Mouse (Mus musculus) heart, embryonic 15.5 days (tissue): ENCODE results near the gene Cdh4. TPM values are rescaled to one million over a fixed set of nuclear protein-coding genes. Genes with fewer than 3 reads are reported as not detected.

ENCODE experiments used
- ATAC-seq: fragments of 200-750 bp; cut with Nextera tagmentation; replicated peaks from 2 replicates; pipeline ENCODE4 v1.8.0; 2017; ENCODE audit warnings: low read depth, moderate TSS enrichment; ENCODE audit not compliant: insufficient number of reproducible peaks, insufficient read depth, low FRiP score
- H3K27ac ChIP-seq: fragments of 300-500 bp; sonication (generic); 2 replicates; pipeline ENCODE4 v1.5.1; 2015; ENCODE audit warnings: mild to moderate bottlenecking, inconsistent platforms
- H3K27me3 ChIP-seq: fragments of 300-500 bp; sonication (generic); 2 replicates; pipeline ENCODE4 v1.6.1; 2015; ENCODE audit warnings: inconsistent platforms
- H3K36me3 ChIP-seq: fragments of 300-500 bp; sonication (generic); 2 replicates; pipeline ENCODE4 v1.6.1; 2015; ENCODE audit warnings: mild to moderate bottlenecking, inconsistent platforms
- H3K4me1 ChIP-seq: fragments of 300-500 bp; sonication (generic); replicated peaks from 2 replicates; pipeline ENCODE4 v1.6.1; 2015; ENCODE audit warnings: inconsistent platforms
- H3K4me2 ChIP-seq: fragments of 300-500 bp; sonication (generic); 2 replicates; pipeline ENCODE4 v1.6.1; 2015; ENCODE audit warnings: inconsistent platforms, mild to moderate bottlenecking, moderate library complexity
- H3K4me3 ChIP-seq: fragments of 300-500 bp; sonication (generic); 2 replicates; pipeline ENCODE4 v1.5.1; 2015; ENCODE audit warnings: mild to moderate bottlenecking, inconsistent platforms
- H3K9ac ChIP-seq: fragments of 300-500 bp; sonication (generic); 2 replicates; pipeline ENCODE4 v1.6.1; 2015; ENCODE audit warnings: mild to moderate bottlenecking, inconsistent platforms
- H3K9me3 ChIP-seq: fragments of 300-500 bp; sonication (generic); replicated peaks from 2 replicates; pipeline ENCODE4 v1.6.1; 2016; ENCODE audit warnings: inconsistent platforms
- WGBS: fragments of 180-500 bp; shearing (Covaris S2); methylation state at CpG from one replicate; pipeline ENCODE4 v1.1.7; 2015; ENCODE audit warnings: mixed read lengths; 5-methylcytosine and 5-hydroxymethylcytosine counted together
- polyA plus RNA-seq: library from polyadenylated mRNA; unstranded; fragments of >200 nt; fragmentation: Nextera tagmentation; extraction: Ambion mirVana; gene quantifications from 2 replicates; pipeline ENCODE4 v1.2.1, GENCODE M21; 2015

The Cdh4 gene
- polyA plus RNA-seq, 1 experiment from 2014 or later, result 1.4 TPM

DNA sequence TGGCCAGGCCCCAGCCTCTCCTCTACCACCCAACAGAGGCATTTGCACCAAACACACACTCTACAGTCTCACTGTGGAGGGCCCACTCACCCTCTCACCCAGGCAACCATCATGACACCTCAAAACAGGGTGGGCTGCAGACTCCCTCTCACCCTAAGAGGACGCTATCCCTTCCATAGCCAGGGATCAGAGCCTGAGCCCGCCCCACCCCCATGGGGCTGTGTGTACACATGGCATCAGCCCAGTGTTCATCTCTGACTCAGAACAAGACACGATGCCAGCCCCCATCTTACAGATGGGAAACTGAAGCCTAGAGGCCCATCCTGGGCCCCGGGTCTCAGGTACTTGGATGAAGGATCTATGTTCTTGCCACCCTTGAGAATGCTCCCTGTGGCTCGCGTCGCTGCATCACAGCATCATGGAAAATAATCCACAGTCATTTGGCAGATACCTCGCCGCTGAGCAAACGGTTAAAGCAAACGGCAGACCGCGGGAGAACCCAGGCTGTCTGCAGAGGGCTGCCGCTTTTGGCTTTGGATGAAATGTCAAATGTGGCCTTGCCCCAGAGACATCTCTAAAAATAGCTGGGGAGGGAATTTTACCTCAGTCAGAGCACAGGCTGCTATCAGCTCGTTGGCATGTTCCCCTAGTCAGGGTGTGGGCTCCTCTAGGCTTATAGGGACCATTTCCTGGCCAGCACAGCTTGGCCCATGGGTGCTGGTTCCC lies 198.5 kb downstream of the Cdh4 start:
- Histone ChIP-seq H3K4me1 (peaks cover 14% of the 10 kb centered on the region), H3K4me3 (no peak overlapping the region), H3K4me2 (0 out of 2 replicates have a peak overlapping the region, but pooled peaks have one; percentile 7), H3K9me3 (0 out of 2 replicates have a peak, but pooled peaks cover 4% of the 10 kb centered on the region), H3K36me3 (no peaks in the 10 kb centered on the region), H3K27ac (peak overlapping the region; percentile 69), H3K27me3 (no peaks in the 10 kb centered on the region), H3K9ac (no peak overlapping the region)
- ATAC-seq, result peak; percentile 54; the same call in 1 of the 2 replicates
- WGBS, result 49% methylated on average over 15 of the region's 15 CpGs

DNA sequence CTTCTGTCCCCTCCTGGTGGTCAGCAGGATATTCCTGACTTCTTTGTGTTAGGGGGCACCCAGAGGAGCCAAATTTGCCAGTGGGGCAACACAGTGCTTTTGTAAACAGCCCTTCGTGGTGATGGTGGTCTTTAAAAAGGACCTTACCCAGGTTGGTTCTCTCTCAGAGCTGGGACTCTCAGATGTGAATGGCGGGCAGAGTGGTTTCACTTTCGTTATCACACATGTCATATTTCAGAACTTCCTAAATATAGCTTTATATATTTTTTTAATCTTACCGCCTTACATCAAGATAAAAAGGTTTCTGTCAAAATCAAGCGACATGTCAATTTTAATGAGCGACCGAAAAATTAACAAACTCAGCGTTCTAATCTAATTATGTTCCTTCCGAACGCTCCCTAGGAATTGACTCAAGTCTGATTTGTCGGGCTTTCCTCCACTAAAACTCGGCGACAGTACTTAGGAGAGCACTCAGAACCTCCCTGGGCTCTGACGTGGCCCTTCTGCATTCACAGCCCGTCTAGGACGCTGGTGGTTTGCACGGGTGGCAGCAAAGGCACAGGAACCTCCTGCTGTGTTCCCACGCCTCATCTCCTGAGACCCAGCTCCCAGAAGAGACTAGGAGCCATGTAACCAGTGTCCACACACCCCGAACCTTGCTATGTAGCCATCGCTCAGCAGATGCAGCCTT lies 206.5 kb downstream of the Cdh4 start:
- Histone ChIP-seq H3K9me3 (0 out of 2 replicates have a peak, but pooled peaks cover 4% of the 10 kb centered on the region), H3K9ac (no peak overlapping the region), H3K36me3 (no peaks in the 10 kb centered on the region), H3K4me2 (no peak overlapping the region), H3K4me3 (no peak overlapping the region), H3K27ac (no peak overlapping the region), H3K27me3 (no peaks in the 10 kb centered on the region), H3K4me1 (peaks cover 4% of the 10 kb centered on the region)
- WGBS, result 79% methylated on average over 20 of the region's 20 CpGs
- ATAC-seq, result no peak

DNA sequence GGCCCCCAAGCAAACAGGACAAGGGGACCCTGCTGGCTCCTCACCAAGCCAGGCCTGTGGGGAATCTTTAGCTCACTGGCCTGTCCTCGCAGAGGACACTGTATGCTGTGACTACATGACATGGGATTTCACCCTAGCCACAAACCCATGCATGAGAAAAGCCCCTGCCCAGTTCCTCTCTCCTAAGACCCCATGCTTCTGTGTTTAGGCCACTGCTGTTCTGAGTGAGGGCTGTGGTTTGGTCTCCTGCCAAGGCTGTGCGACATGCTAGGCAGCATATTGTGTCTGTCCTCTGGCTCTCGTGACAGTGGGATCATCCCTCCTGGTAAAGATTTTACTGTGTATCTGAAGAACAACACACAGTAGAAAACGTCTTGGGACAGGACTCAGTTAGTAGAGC lies 207.1 kb downstream of the Cdh4 start:
- no peak for ATAC-seq
- H3K9ac ChIP-seq, result no peak overlapping the region
- H3K4me3 ChIP-seq, result no peak overlapping the region
- peaks cover 4% of the 10 kb centered on the region for H3K4me1 ChIP-seq
- H3K27me3 ChIP-seq, result no peaks in the 10 kb centered on the region
- no peak overlapping the region for H3K4me2 ChIP-seq
- no peaks in the 10 kb centered on the region for H3K36me3 ChIP-seq
- WGBS, result 52% methylated on average over 4 of the region's 4 CpGs
- H3K27ac ChIP-seq, result no peak overlapping the region
- no peaks in the 10 kb centered on the region for H3K9me3 ChIP-seq

GRCm38 (mm10) chr2:179650168-179650567 lies 207.9 kb downstream of the Cdh4 start:
- Histone ChIP-seq H3K27ac (no peak overlapping the region), H3K4me3 (no peak overlapping the region), H3K9ac (no peak overlapping the region), H3K9me3 (no peaks in the 10 kb centered on the region), H3K36me3 (no peaks in the 10 kb centered on the region), H3K4me2 (no peak overlapping the region), H3K4me1 (peaks cover 4% of the 10 kb centered on the region), H3K27me3 (no peaks in the 10 kb centered on the region)
- 85% methylated on average over 8 of the region's 9 CpGs for WGBS
- no peak for ATAC-seq

DNA sequence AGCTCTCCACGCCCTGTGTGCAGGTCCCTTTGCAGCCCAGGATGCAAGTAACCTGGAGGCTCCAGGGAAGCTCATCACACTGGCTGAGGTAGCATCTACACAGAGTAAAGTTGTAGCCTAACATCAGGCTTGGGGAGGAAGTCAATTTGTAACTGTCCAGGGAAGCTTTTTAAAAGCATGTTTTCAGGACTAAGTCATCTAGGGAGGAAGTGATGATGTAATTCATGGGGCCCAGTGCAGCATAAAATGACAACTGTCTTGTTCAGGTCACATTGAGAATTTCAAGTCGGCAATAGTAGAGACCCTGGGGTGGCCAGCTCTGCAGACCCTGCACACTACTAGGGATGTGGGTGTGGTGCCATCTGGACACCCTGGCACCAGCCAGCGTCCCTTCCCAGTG lies 213.3 kb downstream of the Cdh4 start:
- no peak overlapping the region for H3K4me2 ChIP-seq
- no peak overlapping the region for H3K4me3 ChIP-seq
- H3K27ac ChIP-seq, result no peak overlapping the region
- no peaks in the 10 kb centered on the region for H3K4me1 ChIP-seq
- 56% methylated on average over 3 of the region's 3 CpGs for WGBS
- no peak for ATAC-seq
- no peaks in the 10 kb centered on the region for H3K9me3 ChIP-seq
- H3K27me3 ChIP-seq, result no peaks in the 10 kb centered on the region
- no peak overlapping the region for H3K9ac ChIP-seq
- H3K36me3 ChIP-seq, result no peaks in the 10 kb centered on the region

DNA sequence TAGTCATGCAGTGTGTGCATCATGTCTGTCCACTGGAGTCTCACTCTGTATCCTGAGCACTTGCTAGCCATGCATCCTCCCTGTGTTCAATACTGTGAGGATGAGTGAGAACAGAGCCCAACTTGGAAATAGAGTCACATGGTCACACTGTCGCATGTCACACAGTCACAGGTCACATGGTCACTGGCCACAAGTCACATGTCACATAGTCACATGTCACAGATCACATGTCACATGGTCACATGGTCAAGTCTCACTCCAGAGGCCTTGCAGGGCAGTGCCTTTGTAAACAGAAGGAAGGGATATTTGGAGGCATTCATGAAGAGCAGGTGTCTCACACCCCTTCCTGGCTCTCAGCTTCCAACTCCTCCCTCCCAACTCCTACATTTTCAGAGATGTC lies 217.0 kb downstream of the Cdh4 start:
- ATAC-seq, result no peak
- Histone ChIP-seq H3K9ac (no peak overlapping the region), H3K36me3 (no peaks in the 10 kb centered on the region), H3K9me3 (no peaks in the 10 kb centered on the region), H3K27ac (no peak overlapping the region), H3K4me3 (no peak overlapping the region), H3K4me1 (no peaks in the 10 kb centered on the region), H3K27me3 (peaks cover 12% of the 10 kb centered on the region), H3K4me2 (no peak overlapping the region)
- WGBS, result 93% methylated on average over 1 of the region's 1 CpGs

- 3% methylated on average over 18 of the region's 20 CpGs for WGBS
- Histone ChIP-seq H3K9ac (no peak overlapping the region), H3K4me3 (peak overlapping the region; percentile 35), H3K4me1 (no peaks in the 10 kb centered on the region), H3K36me3 (no peaks in the 10 kb centered on the region), H3K9me3 (no peaks in the 10 kb centered on the region), H3K27me3 (peaks cover 16% of the 10 kb centered on the region), H3K27ac (no peak overlapping the region), H3K4me2 (peak overlapping the region; percentile 60)
- ATAC-seq, result no peak
These were observed 219.9 kb downstream of the Cdh4 start for GRCm38 (mm10) chr2:179661998-179662714.

GRCm38 (mm10) chr2:179662739-179663138 lies 220.5 kb downstream of the Cdh4 start:
- H3K4me2 ChIP-seq, result peak overlapping the region; percentile 60
- H3K27me3 ChIP-seq, result peaks cover 16% of the 10 kb centered on the region
- WGBS, result 8% methylated on average over 9 of the region's 9 CpGs
- H3K4me3 ChIP-seq, result peak overlapping the region; percentile 35
- no peaks in the 10 kb centered on the region for H3K9me3 ChIP-seq
- no peak overlapping the region for H3K27ac ChIP-seq
- H3K36me3 ChIP-seq, result no peaks in the 10 kb centered on the region
- ATAC-seq, result no peak
- H3K4me1 ChIP-seq, result no peaks in the 10 kb centered on the region
- H3K9ac ChIP-seq, result no peak overlapping the region

- ATAC-seq, result no peak
- no peak overlapping the region for H3K4me2 ChIP-seq
These were observed 221.4 kb downstream of the Cdh4 start for GRCm38 (mm10) chr2:179663652-179664051.

DNA sequence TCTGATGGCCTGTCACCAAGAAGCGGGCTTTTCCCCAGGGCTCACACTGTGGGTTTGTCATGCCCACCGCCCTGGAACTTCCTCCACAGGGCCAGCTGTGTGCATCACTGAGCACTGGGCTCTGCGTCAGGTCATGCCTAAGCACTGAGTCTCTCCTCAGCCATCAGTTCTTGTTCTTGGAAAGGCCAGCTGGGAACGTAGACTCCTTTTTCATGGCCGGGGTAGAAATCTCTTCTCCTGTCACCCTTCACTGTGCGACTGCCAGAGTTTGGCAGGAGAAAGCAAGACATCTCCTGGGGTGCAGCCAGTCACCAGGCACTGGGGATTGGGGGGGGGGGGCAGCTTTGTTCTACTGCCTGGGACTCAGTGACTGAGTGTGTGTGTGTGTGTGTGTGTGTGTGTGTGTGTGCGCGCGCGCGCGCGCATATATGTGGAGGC lies 222.0 kb downstream of the Cdh4 start:
- Histone ChIP-seq H3K4me3 (no peak overlapping the region), H3K4me1 (no peaks in the 10 kb centered on the region), H3K27ac (no peak overlapping the region), H3K36me3 (no peaks in the 10 kb centered on the region), H3K9ac (no peak overlapping the region), H3K4me2 (no peak overlapping the region), H3K9me3 (no peaks in the 10 kb centered on the region), H3K27me3 (peaks cover 16% of the 10 kb centered on the region)
- WGBS, result 88% methylated on average over 13 of the region's 13 CpGs
- ATAC-seq, result no peak

More at GRCm38 (mm10) chr2:179663652-179664051, 221.4 kb downstream of the Cdh4 start:
- no peaks in the 10 kb centered on the region for H3K36me3 ChIP-seq
- no peaks in the 10 kb centered on the region for H3K4me1 ChIP-seq
- 46% methylated on average over 9 of the region's 9 CpGs for WGBS
- H3K9me3 ChIP-seq, result no peaks in the 10 kb centered on the region
- H3K9ac ChIP-seq, result no peak overlapping the region
- no peak overlapping the region for H3K4me3 ChIP-seq
- no peak overlapping the region for H3K27ac ChIP-seq
- H3K27me3 ChIP-seq, result peaks cover 16% of the 10 kb centered on the region

DNA sequence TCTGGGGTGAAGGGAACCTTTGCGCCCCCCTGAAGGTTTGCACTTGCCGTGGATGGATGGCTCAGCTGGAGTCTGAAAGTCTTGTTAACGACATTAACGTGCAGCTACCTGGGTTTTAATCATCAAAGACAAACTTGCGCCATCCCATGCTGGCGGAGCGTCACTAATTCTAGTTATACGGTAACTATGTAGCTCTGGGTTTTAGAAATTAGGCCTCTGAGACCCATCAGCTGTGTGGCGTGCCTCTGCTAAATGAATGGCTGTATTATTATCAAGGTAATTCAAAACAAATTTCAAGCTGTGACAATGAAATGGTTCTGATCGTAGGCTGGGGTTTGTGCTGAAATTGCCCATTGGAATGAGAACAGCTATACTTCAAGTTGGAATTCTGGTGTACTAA lies 228.5 kb downstream of the Cdh4 start:
- Histone ChIP-seq H3K27me3 (peaks cover 4% of the 10 kb centered on the region; the same call in 1 of the 2 replicates), H3K4me3 (no peak overlapping the region), H3K27ac (no peak overlapping the region), H3K9me3 (no peaks in the 10 kb centered on the region), H3K36me3 (no peaks in the 10 kb centered on the region), H3K4me2 (no peak overlapping the region), H3K4me1 (no peaks in the 10 kb centered on the region), H3K9ac (no peak overlapping the region)
- no peak for ATAC-seq
- WGBS, result 77% methylated on average over 10 of the region's 10 CpGs
